Mouse (Mus musculus): ENCODE measurements around the gene Hectd4.

Hectd4 gene

GRCm38 (mm10) chr5:121206540-121206939 is 13.5 kb upstream of the Hectd4 start:
- 65% methylated on average over 9 of the region's 9 CpGs for WGBS

DNA sequence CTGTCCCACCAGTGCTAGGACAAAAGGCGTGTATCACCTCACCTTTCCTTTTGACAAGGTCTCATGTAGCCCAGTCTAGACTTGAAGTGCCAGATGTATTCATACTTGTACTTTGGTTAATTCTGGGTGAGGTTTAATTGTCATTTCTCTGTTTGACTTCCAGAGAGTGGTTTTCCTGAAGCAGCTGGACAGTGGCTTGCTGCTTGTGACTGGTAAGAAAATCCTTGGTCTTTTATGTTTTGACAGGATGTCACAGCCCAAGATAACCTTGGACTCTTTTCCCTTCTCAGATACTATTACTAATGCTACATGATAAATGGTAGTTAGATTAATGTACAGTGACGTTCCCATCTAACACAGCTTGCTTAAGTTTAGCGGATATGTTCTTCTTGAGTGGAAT is 13.0 kb upstream of the Hectd4 start:
- WGBS: 80% methylated on average over 3 of the region's 3 CpGs

DNA sequence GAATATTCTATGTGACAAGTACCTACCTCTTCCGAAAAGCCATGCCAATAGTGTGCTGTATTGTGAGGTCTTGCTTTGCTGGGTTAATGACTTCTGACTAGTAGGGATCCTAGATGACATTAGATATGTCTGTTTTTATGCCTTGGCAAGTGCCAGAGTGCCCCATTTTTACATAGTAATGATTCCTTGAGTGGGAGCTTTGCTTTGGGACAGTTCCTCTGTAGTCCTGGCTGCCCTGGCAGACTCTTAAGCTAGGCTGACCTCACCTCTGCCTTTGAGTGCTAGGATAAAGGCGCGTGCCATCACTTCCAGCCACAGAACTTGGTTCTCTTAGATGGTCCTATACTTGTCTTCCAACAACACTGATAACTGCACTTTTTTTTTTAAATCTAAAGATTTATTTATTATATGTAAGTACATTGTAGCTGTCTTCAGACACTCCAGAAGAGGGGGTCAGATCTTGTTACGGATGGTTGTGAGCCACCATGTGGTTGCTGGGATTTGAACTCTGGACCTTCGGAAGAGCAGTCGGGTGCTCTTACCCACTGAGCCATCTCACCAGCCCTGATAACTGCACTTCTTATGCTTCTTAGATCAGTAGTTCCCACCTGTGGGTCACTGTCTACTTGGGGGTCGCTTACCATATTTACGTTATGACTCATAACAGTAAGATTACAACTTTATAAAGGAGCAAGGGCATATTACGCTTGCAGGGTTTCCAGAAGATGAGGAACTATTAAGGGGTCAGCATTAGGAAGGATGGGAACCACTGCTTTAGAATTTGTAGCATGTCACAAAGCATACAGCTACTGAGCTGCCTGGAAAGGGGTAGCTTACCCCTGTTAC is 10.0 kb upstream of the Hectd4 start:
- 86% methylated on average over 9 of the region's 9 CpGs for WGBS

DNA sequence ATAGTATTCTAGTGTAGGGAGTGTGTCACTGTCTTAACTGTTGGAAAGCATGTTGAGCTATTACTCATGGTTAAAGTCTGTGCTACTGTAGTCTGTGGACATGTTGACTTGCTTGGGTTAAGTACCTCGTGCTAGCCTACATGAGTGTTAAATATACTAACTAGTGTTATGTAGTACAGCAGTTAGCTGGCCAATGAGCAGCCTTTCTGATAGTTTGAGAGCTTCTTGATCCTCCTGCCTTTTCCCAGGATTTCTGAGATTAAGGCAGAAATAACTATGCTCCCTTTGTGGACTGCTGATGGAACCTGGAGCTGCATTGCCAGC is 9.5 kb upstream of the Hectd4 start:
- WGBS: 57% methylated on average over 1 of the region's 1 CpGs

DNA sequence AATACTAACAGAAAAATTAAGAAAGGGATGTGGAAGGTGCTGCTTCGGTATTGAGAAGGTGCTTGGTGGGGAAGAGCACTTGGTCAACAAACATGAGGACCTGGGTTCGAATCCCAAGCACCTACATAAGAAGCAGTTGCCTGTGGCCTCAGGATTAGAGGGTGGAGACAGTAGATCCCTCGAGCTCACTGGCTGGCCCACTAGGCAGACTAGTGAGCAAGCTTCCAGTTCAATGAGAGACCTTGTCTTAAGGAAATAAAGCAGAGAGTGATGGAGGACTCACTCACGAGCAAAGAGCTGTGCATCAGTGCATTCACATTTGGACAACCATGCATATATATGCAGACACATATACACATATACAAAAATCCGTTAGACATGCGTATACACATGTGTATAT is 7.9 kb upstream of the Hectd4 start:
- WGBS: 84% methylated on average over 6 of the region's 6 CpGs

- whole genome bisulfite sequencing: 45% methylated on average over 7 of the region's 7 CpGs
These were observed 5.3 kb upstream of the Hectd4 start for GRCm38 (mm10) chr5:121214707-121215106.

- WGBS: 41% methylated on average over 13 of the region's 13 CpGs
These were observed 4.5 kb upstream of the Hectd4 start for GRCm38 (mm10) chr5:121215380-121216125.

- 70% methylated on average over 12 of the region's 12 CpGs for WGBS
These were observed 3.9 kb upstream of the Hectd4 start for GRCm38 (mm10) chr5:121216126-121216446.

GRCm38 (mm10) chr5:121216584-121217312 is 3.3 kb upstream of the Hectd4 start:
- WGBS: 89% methylated on average over 9 of the region's 9 CpGs

DNA sequence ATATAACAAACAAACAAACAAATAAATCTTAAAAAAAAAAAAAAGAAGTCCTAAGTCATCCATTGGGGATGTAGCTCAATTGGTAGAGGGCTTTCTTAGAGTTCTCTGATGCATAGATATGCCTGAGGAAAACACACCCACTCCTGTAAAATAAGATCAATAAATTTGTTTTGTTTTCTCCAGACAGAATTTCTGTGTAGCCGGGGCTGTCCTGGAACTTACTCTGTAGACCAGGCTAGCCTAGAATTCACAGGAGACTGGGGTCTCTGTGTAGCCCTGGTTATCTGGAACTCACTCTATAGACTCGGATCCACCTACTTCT is 2.7 kb upstream of the Hectd4 start:
- WGBS: 92% methylated on average over 2 of the region's 2 CpGs

GRCm38 (mm10) chr5:121219190-121219589 is 829 bp upstream of the Hectd4 start:
- 82% methylated on average over 1 of the region's 1 CpGs for WGBS

DNA sequence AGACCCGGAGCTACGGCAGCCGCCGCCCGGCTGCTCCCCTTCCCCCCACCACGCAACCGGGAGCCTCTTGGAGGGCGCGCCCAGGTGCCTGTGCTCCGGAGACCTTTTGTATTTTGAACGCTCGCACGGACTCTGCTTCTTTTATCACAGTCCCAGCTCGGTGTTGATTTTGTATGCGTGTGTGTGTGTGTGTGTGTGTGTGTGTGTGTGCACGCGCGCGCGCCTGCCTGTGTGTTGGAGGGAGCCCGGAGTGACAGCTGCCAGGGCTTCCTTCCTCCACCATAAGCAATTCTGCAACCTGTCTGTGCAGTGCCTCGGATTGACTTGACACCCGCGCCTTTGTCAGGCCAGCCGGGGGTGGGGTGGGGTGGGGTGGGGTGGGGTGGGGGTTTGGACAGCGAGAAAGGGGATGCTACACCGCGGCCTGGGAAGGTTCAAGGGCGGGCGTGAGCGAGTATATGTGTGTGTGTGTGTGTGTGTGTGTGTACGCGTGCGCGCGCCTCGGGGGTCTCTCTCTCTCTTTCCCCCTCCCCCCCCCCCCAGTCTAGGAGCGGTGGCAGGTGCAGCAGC is 798 bp downstream of the Hectd4 start:
- under 1% methylated on average over 35 of the region's 38 CpGs for WGBS

DNA sequence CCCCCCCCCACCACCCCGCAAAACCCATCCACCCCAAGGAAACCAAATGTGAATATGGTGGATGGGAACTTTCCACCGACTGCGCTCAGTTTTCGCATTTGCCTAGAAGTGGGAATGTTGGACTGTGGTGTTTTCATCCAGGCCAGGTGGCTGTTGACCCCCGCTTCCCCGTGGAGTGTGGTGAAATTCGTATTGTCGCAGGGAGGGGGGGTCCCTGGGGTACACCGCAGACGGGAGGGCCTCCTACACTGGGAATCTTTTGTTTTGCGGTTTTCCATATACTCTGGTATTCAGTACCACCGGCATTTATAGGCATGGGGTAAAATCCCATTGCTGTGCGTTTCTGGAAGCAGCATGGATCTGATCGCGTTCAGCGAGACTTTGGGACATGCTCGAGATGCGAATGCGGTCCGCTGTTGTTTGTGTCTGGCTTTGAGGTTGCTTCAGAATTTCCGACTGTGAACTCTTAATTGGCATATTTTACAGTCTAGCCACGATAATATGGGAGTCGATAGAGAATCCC is 1.4 kb downstream of the Hectd4 start:
- WGBS: 5% methylated on average over 23 of the region's 23 CpGs

- WGBS: 86% methylated on average over 4 of the region's 4 CpGs
These were observed 4.0 kb downstream of the Hectd4 start for GRCm38 (mm10) chr5:121224020-121224419.

DNA sequence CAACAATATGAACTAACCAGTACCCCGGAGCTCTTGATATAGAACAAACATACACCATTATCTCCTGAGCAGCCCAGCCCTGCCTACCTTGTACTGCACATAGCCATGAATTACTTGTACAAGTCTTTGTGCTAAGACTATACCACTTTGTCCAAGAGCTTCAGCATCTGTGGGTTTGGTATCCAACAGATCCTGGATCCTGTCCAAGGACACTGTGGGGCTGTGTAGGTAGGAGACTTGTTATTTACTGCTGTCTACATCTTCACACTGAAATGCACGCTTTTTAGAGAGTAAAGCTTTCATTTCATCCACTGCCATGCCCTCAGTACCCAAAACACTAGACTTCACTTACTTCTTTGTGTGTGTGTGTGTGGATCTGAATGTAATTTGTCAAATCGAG is 4.8 kb downstream of the Hectd4 start:
- 40% methylated on average over 3 of the region's 3 CpGs for WGBS

DNA sequence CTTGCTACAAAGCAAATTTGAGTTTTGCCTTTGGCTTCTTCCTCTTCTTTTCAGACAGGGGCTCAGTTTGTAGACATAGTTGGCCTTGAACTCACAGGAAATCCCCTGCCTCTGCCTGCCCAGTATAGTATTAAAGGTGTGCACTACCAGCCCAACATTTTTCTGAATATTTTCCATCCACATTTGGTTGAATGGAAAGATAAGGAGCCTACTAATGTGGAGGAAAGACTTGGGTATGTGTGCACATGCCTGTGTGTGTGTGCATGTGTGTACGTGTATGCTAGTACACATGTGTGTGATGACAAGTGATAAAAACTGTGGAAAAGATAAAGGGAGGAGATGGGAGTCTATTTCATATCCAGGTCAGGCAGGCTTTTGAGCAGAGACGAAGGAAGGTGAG is 5.8 kb downstream of the Hectd4 start:
- 66% methylated on average over 2 of the region's 2 CpGs for WGBS

GRCm38 (mm10) chr5:121226406-121226805 is 6.4 kb downstream of the Hectd4 start:
- WGBS: 64% methylated on average over 3 of the region's 3 CpGs

DNA sequence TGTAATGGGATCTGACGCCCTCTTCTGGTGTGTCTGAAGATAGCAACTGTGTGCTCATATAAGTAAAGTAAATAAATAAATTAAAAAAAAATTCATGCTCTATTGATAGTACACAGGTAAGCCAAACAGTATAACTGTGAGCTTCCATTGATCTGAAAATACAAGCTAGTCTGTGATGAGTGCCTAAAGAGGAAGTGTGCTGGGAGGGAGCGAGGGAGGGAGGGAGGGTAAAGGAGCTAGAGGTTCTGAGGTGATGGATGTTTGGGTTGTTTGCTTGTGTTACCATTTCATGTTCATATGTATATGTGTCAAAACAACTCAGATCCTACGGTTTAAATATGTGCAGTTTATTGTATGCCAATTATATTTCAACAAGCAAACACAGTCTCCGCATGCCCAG is 6.8 kb downstream of the Hectd4 start:
- WGBS: 65% methylated on average over 4 of the region's 4 CpGs

GRCm38 (mm10) chr5:121227330-121227729 is 7.3 kb downstream of the Hectd4 start:
- 55% methylated on average over 1 of the region's 1 CpGs for WGBS

GRCm38 (mm10) chr5:121229182-121229581 is 9.2 kb downstream of the Hectd4 start:
- WGBS: 95% methylated on average over 2 of the region's 2 CpGs

- WGBS: 85% methylated on average over 9 of the region's 9 CpGs
These were observed 10.8 kb downstream of the Hectd4 start for GRCm38 (mm10) chr5:121230811-121231210.

DNA sequence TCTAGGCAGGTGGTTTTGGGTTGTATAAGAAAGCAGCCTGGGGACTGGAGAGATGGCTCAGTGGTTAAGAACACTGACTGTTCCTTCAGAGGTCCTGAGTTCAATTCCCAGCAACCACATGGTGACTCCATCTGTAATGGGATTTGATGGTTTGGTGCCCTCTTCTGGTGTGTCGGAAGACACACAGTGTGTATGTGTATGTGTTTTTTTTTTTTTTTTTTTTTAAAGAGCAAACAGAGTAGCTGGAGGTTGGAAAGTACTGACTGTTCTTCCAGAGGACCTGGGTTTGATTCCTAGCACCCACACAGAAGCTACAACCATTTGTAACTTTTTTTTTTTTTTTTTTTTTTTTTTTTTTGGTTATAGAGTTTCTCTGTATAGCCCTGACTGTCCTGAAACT is 12.8 kb downstream of the Hectd4 start:
- WGBS: 100% methylated on average over 1 of the region's 1 CpGs

Measured in cerebral cortex, adult 2 months (tissue).